Mouse (Mus musculus) ES-E14 (cell line): ENCODE results near the gene Tmigd3. TPM values are rescaled to one million over a fixed set of nuclear protein-coding genes. Genes with fewer than 3 reads are reported as not detected.

Experiments used
- DNase-seq: peaks from one replicate; pipeline ENCODE4 v3.0.0-alpha.2; 2013; ENCODE audit warnings: low read depth, low spot score
- H3K27ac ChIP-seq: 2 replicates; pipeline ENCODE4 v1.5.1; 2012; ENCODE audit warnings: low read depth, mild to moderate bottlenecking, low read length, moderate library complexity, mixed read lengths; ENCODE audit not compliant: poor library complexity, insufficient read depth, severe bottlenecking
- H3K36me3 ChIP-seq: 2 replicates; pipeline ENCODE4 v1.6.1; 2012; ENCODE audit warnings: mild to moderate bottlenecking, low read length, moderate library complexity, mixed read lengths; ENCODE audit not compliant: control insufficient read depth, poor library complexity, insufficient read depth, severe bottlenecking
- H3K4me1 ChIP-seq, 2 experiments: fragments of 150-350 bp in 1 of 2; sonication (generic) in 1 of 2; 2 replicates each; pipeline ENCODE4 v1.6.1; 2012; ENCODE audit warnings: low read length in 2 of 2, mild to moderate bottlenecking in 1 of 2, mixed read lengths in 1 of 2; ENCODE audit not compliant: control insufficient read depth in 2 of 2, insufficient read depth in 2 of 2, poor library complexity in 1 of 2
- H3K4me3 ChIP-seq, 2 experiments: fragments of 150-350 bp in 1 of 2; sonication (generic) in 1 of 2; 2 replicates each; pipeline ENCODE4 v1.5.1; 2012; ENCODE audit warnings: low read length in 2 of 2, low read depth in 1 of 2, mild to moderate bottlenecking in 1 of 2, mixed read lengths in 1 of 2; ENCODE audit not compliant: insufficient read depth in 1 of 2, poor library complexity in 1 of 2, severe bottlenecking in 1 of 2
- H3K9ac ChIP-seq: 2 replicates; pipeline ENCODE4 v1.6.1; 2012; ENCODE audit warnings: low read depth, mild to moderate bottlenecking, low read length, mixed read lengths; ENCODE audit not compliant: poor library complexity, insufficient read depth, severe bottlenecking
- H3K9me3 ChIP-seq: fragments of 150-350 bp; sonication (generic); 2 replicates; pipeline ENCODE4 v1.6.1; 2012; ENCODE audit warnings: low read depth, mild to moderate bottlenecking, low read length; ENCODE audit not compliant: control insufficient read depth, insufficient read depth
- CHD2 ChIP-seq: IDR thresholded peaks from 2 replicates; pipeline ENCODE4 v1.6.1; 2014; ENCODE audit warnings: mild to moderate bottlenecking, low read depth, low read length, inconsistent platforms
- HCFC1 ChIP-seq: IDR thresholded peaks from 2 replicates; pipeline ENCODE4 v1.6.1; 2012; ENCODE audit warnings: low read length, inconsistent platforms, borderline replicate concordance; ENCODE audit not compliant: insufficient read depth
- MAFK ChIP-seq: IDR thresholded peaks from 2 replicates; pipeline ENCODE4 v1.6.1; 2014; ENCODE audit warnings: mild to moderate bottlenecking, low read depth, low read length, inconsistent platforms; ENCODE audit not compliant: insufficient read depth
- ZC3H11A ChIP-seq: IDR thresholded peaks from 2 replicates; pipeline ENCODE4 v1.6.1; 2012; ENCODE audit warnings: low read depth, mild to moderate bottlenecking, inconsistent platforms, low read length, borderline replicate concordance
- ZNF384 ChIP-seq: IDR thresholded peaks from 2 replicates; pipeline ENCODE4 v1.6.1; 2012; ENCODE audit warnings: low read depth, low read length, inconsistent platforms
- in situ Hi-C, 2 experiments: fragments of 600-800 bp; cut with MboI; formaldehyde crosslinking; loops; one replicate each; pipeline ENCODE4 v1.15.1; 2025; ENCODE audit warnings: low sequenced_read_pairs in 2 of 2, inconsistent platforms in 1 of 2; ENCODE audit not compliant: unreplicated experiment in 2 of 2
- total RNA-seq: library from RNA; depleted of rRNA; stranded (reverse); fragments of 300-350 nt; gene quantifications from 2 replicates; pipeline ENCODE4 v1.2.3, GENCODE M21; 2012

The Tmigd3 gene
- total RNA-seq, 1 experiment, result not detected

GRCm38 (mm10) chr3:105861747-105862366, 8.8 kb upstream of the Tmigd3 start:
- no peak overlapping the region for H3K9ac ChIP-seq
- in situ Hi-C loops, result no loop called here

DNA sequence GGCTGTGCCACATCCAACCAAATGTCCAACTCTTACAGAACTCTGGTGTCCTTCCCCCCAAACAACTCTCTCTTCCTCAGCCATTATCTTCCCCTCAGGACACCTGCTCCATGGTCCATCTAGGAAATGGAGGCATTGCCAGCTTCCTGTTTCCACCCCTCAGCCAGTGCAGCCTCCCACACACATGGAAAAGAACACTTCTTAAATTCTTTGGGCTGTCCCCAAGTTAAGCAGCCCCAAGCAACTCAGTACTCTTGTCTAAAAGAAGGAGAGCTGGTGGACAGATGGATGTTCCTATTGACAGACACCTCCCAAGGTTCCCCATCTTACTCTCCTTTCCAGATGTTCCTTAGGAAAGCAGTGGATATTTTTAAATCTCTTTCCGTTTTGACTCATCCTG, 6.6 kb upstream of the Tmigd3 start:
- Histone ChIP-seq H3K4me3 (no peak overlapping the region), H3K9me3 (no peaks in the 10 kb centered on the region), H3K36me3 (no peaks in the 10 kb centered on the region), H3K9ac (no peak overlapping the region), H3K4me1 (no peaks in the 10 kb centered on the region), H3K27ac (no peak overlapping the region)
- no peak for DNase-seq
- in situ Hi-C loops, result no loop called here
- no peak for TF ChIP-seq ZC3H11A
- no peak for TF ChIP-seq HCFC1
- no peak for TF ChIP-seq MAFK
- no peak for TF ChIP-seq CHD2
- no peak for TF ChIP-seq ZNF384

More at GRCm38 (mm10) chr3:105861747-105862366, 8.8 kb upstream of the Tmigd3 start:
- no peak overlapping the region for H3K4me3 ChIP-seq
- TF ChIP-seq ZC3H11A (no peak), HCFC1 (no peak), ZNF384 (no peak), MAFK (no peak)
- DNase-seq, result no peak
- no peak overlapping the region for H3K27ac ChIP-seq
- H3K4me1 ChIP-seq, result no peaks in the 10 kb centered on the region
- no peaks in the 10 kb centered on the region for H3K36me3 ChIP-seq
- no peaks in the 10 kb centered on the region for H3K9me3 ChIP-seq

- Histone ChIP-seq H3K4me3 (no peak overlapping the region), H3K27ac (no peak overlapping the region), H3K4me1 (no peaks in the 10 kb centered on the region), H3K9ac (no peak overlapping the region), H3K36me3 (no peaks in the 10 kb centered on the region), H3K9me3 (no peaks in the 10 kb centered on the region)
- DNase-seq, result no peak
- in situ Hi-C loops, result no loop called here
- TF ChIP-seq MAFK, result no peak
- no peak for TF ChIP-seq HCFC1
- no peak for TF ChIP-seq ZC3H11A
- no peak for TF ChIP-seq CHD2
- no peak for TF ChIP-seq ZNF384
Observed at GRCm38 (mm10) chr3:105865122-105865521, 5.6 kb upstream of the Tmigd3 start.

- Histone ChIP-seq H3K27ac (no peak overlapping the region), H3K4me3 (no peak overlapping the region), H3K4me1 (no peaks in the 10 kb centered on the region), H3K9ac (no peak overlapping the region), H3K36me3 (no peaks in the 10 kb centered on the region), H3K9me3 (no peaks in the 10 kb centered on the region)
- no peak for DNase-seq
- no peak for TF ChIP-seq ZNF384
- in situ Hi-C loops, result no loop called here
Observed at GRCm38 (mm10) chr3:105868135-105868534, 2.6 kb upstream of the Tmigd3 start.

GRCm38 (mm10) chr3:105872034-105872433, 1.3 kb downstream of the Tmigd3 start:
- no peaks in the 10 kb centered on the region for H3K36me3 ChIP-seq
- H3K4me3 ChIP-seq, result no peak overlapping the region
- H3K9me3 ChIP-seq, result no peaks in the 10 kb centered on the region
- no peak overlapping the region for H3K9ac ChIP-seq
- H3K27ac ChIP-seq, result no peak overlapping the region
- no peaks in the 10 kb centered on the region for H3K4me1 ChIP-seq
- DNase-seq, result no peak
- in situ Hi-C loops, result no loop called here
- TF ChIP-seq ZC3H11A (no peak), ZNF384 (no peak), CHD2 (no peak), HCFC1 (no peak), MAFK (no peak)
